Mouse (Mus musculus): ENCODE results near the gene Caskin1.

Caskin1 gene

GRCm38 (mm10) chr17:24470701-24471527, 17.5 kb upstream of the Caskin1 start:
- peak; percentile 49 for DNase-seq (ENCODE audit: low spot score)

- DNase-seq (ENCODE audit: low spot score), result no peak
These were observed 15.9 kb upstream of the Caskin1 start for GRCm38 (mm10) chr17:24472512-24472911.

- DNase-seq (ENCODE audit: low spot score), result no peak
These were observed 14.7 kb upstream of the Caskin1 start, which contains the start of gene Bricd5 for GRCm38 (mm10) chr17:24473612-24474275. TSS of gene Bricd5 (plus strand) at chr17:24473884.

DNA sequence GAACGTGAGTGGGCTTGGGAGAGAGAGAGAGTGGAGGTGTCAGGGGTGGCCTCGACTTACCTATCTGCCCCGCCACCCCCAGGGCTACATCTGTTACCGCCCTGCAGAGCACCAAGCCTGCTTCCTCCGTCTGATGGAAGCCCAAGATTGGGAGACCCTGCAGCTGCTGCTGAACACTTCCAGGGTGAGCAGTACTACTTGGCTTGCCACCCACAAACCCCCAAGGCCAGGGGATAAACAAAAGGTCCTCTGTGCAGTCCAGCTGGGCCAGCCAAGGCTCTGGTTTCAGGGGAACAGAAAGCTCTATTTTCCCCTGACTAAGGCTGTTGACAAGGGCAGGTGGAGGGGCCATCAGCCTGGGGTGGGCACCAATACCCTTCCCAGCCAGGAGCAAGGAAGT, 13.8 kb upstream of the Caskin1 start:
- no peak for DNase-seq (ENCODE audit: low spot score)

DNA sequence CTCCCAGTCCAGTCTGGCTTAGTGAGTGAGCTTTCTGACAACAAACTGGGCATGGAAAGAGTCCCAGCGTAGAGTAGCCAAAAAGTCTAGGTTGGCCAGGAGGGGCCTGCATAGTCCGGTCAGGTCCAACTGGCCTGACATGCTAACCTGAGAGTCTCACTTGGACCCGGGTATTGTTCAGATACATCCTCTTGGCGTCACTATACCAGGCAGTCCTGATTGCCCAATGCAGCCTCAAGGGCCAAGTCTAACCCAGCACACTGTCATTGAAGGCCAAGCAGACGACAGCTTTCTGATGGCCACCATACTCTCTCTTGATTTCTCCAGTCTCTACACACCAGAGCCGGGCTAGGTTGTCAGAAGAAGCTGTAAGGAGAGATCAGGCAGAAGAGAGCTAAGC, 12.8 kb upstream of the Caskin1 start:
- DNase-seq (ENCODE audit: low spot score), result no peak

- DNase-seq (ENCODE audit: low spot score), result no peak
These were observed 12.2 kb upstream of the Caskin1 start for GRCm38 (mm10) chr17:24476022-24476776.

DNA sequence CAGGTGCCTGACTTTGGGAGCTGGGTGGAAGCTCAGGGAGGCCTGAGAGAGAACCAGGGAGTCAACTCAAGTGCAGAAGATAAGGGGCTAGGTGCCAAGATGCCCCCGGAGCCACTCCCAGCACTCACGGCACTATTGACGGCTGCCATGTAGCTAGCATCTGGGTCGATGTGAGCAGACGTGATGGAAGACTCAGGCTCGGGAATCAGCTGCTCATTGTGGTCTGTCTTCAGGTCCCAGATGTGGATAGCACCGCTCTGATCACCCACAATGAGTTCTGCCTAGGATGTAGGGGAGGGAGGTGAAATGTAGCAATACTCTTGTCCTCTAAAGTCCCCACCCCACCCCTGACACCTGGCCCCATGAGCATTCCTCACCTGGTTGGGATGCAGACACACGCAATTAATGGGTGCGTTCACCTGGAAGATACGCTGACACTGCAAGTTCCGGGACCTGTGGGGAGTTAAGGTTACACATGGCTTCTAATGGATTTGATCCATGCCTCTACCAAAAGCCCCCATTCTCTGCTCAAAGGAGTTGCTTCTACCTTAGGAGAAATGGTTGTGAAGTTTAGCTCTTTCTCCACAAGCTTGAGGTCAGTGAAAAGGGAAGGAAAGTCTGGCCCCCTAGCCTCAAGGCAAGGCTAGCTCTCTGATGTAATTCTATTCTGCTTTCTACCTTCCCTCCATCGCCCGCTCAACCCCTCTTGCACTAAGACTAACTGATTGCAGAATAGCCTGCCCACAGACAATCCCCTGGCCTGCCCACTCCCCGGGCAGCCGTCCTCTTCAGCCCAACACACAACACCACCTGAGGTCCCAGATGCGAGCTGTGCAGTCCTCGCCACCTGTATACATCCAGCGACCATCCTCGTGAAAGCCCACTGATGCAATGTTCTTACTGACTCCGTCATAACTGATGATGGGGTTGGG, 11.1 kb upstream of the Caskin1 start:
- DNase-seq (ENCODE audit: low spot score), result no peak

DNA sequence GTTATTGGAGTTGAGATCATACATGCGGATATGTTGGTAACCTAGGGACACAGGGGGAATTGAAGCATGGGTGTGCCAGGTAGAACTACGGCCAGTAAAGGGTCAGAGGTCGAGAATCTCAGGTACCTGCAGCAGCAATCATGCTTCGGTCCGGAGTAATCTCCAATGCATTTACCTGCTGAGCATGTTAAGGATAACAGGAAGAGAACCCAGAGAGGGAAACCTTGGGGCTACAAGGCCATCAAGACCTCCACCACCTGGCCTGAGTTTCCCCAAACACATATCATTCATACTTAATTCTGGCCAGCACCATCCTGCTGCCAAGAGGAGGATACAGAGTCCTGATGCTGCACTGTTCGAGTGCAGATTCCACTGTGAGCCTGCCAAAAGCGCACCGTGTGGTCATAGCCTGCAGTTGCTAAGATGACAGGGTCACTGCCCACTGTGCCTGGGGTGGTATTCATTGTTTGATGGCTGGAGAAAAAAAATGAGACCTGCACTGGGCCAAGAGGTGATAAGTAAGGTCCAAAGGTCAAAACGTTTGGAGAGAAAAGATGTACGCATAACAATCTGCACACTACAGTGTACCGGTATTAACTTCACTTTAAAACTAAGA, 10.3 kb upstream of the Caskin1 start:
- DNase-seq (ENCODE audit: low spot score), result peak; percentile 33

- DNase-seq (ENCODE audit: low spot score), result peak; percentile 97
These were observed 9.6 kb upstream of the Caskin1 start, which contains the start of gene Mlst8 for GRCm38 (mm10) chr17:24478663-24479380. TSS of gene Mlst8 (minus strand) at chr17:24479078.

DNA sequence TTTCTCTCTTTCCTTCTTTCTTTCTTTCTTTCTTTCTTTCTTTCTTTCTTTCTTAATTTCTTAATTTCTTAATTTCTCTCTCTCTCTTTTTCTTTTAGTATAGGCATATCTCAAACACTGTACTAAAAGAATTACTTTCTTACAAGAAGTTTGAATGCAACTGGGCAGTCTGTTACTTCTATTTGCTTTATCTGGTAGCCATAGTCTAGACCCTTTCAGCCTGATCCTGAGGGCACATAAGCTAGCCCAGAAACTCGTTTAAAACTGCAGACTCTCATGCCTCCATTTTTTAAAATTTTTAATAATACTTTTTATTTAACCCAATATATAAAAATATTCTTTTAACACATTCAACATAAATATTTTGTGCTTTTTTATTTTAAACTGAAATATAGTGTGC, 9.0 kb upstream of the Caskin1 start:
- DNase-seq (ENCODE audit: low spot score), result no peak

GRCm38 (mm10) chr17:24480201-24480826, 8.1 kb upstream of the Caskin1 start:
- peak; percentile 34 for DNase-seq (ENCODE audit: low spot score)

DNA sequence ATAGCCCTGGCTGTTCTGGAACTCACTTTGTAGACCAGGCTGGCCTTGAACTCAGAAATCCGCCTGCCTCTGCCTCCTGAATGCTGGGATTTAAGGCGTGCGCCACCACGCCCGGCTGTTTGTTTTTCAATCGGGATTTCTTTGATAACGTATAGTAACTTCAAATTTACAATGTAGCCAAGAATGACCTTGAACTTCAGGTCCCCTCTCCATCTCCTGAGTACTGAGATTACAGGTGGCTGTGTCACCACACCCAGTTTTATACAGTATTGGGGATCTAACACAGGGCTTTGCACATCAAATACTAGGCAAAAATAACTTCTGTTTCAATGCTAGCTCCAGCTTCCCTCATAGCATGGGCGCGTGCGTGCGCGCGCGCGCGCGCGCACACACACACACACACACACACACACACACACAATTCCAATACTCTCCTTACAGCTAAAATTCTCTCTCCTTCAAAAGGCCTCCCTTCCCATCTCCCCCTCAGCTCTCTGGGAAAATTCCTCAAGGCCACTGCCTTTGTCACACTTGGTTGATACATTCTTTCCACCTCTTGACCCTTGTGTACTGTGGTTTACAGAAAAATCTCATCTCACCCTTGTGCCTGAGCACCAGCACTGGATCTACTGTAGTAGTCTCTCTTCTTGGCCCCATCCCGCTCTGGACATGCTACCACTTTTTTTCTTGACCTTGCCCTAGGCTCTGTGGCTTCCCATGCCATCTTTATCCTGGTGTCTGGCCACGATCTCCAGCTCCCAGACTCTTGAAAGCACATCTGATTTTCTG, 7.2 kb upstream of the Caskin1 start:
- DNase-seq (ENCODE audit: low spot score), result no peak

- no peak for DNase-seq (ENCODE audit: low spot score)
These were observed 4.9 kb upstream of the Caskin1 start for GRCm38 (mm10) chr17:24483495-24483894.

DNA sequence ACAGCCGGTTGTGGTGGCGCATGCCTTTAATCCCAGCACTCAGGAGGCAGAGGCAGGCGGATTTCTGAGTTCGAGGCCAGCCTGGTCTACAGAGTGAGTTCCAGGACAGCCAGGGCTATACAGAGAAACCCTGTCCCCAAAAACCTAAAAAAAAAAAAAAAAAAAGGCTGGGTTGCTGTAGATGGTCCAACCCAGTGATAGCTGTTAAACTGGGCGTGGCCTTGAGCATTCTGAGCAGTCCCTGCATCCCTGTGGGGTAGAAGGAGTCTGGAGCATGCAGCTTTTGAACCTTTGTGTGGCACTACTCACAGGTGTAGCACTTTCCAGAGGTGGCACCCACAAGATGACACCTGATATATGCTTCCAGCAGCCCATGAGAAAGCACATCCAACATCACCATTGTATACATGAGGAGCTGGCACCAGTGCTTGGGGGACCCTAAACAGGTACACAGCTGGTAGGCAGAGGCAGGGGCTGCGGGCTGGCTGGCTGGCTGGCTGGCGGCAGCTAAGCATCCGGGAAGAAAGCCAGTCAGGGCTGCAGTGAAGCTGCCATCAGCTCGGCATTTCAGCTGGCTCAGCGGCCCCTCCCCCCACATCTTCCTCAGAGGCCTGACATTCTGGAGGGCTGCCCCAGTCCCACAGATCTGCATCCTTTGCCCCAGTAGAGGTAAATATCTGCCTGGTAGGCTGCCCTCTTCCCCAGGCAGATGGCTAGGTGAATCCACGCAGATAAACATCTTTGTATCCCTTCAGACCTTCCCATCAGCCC, 3.1 kb upstream of the Caskin1 start:
- no peak for DNase-seq (ENCODE audit: low spot score)

DNA sequence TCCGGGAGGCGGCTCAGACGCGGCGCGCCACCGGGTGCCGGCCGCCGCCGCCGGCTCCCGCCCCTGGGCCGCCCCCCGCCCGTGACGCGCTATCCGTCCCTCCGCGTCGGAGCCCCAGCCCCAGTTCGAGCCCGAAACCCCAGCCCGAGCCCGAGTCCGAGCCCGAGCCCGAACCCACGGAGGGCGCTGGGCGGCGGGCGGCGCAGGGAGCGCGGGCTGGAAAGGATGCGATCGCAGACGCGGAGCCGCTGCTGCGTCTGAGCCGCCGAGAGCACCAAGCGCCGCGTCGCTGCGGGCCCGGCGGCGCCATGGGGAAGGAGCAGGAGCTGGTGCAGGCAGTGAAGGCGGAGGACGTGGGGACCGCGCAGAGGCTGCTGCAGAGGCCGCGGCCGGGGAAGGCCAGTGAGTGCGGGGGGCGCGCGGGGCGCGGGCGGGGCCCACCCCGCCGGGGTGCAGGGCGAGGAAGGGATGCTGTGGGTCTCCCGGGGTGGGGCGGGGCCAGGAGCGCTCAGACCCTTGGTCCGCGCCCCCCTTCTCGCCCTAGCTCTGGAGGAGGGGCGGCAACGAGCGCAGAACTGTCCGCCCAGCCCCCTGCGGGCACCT, 362 bp downstream of the Caskin1 start:
- peak; percentile 68 for DNase-seq (ENCODE audit: low spot score)

DNA sequence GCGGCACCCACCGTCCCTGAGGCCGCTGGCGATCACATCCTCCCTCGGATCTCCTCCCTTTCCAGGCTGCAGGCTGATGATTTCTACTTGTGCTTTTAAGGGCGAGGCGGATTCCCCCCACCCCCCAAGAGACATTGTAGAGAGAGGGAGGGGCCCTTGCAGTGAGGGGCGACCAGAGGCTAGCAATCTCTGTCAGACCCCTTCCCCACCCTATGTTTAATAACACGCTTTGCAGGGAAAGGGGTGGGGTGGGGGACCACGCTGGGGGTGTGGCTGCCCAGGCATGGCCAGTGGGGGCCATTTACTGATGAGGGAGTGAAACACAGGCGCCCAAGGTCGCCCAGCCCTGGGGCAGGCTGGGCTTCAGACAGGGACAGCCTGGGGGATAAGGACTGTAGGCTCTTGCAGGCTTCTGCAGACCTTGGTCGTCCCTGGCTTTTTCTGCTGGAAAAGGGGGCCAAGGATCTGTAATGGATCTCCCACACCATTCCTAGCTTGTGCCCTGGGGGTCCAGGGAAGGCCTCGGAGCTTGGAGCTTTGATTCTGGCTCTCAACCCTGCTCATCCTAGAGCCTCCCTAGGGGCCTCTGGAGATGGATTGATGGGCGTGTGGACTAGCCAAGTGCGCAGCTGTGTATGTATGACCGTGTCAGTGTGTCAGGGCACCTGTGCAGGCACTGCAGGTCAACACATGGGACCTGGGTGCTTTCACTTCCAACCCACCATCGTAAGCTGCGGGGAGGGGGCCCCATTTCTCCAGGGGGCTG, 1.0 kb downstream of the Caskin1 start:
- peak; percentile 33 for DNase-seq (ENCODE audit: low spot score)

GRCm38 (mm10) chr17:24490399-24490798, 2.0 kb downstream of the Caskin1 start:
- DNase-seq (ENCODE audit: low spot score), result no peak

Measured in retina, embryonic 14.5 days (tissue).